Mouse (Mus musculus): ENCODE measurements at regions not wholly inside any gene's neighbourhood (a gene's known extent, or its start where the extent isn't known, plus 50 kb on each side); places are given as distances from the start of the nearest gene placed in this dataset.

- H3K4me2 ChIP-seq = no peak overlapping the region
- no peak overlapping the region for H3K27ac ChIP-seq
- no peak overlapping the region for H3K4me3 ChIP-seq
- no peak overlapping the region for H3K9ac ChIP-seq
- no peaks in the 10 kb centered on the region for H3K4me1 ChIP-seq
- no peaks in the 10 kb centered on the region for H3K36me3 ChIP-seq
- ATAC-seq (ENCODE audit: borderline replicate concordance, extremely low read depth, low FRiP score, low TSS enrichment) = no peak
- no peaks in the 10 kb centered on the region for H3K9me3 ChIP-seq
- WGBS = 70% methylated on average over 7 of the region's 7 CpGs
- no peaks in the 10 kb centered on the region for H3K27me3 ChIP-seq
Observed at GRCm38 (mm10) chr12:71512915-71513612, 203.4 kb downstream of the Dact1 start.

- Histone ChIP-seq H3K27me3 (no peaks in the 10 kb centered on the region), H3K36me3 (no peaks in the 10 kb centered on the region), H3K9ac (no peak overlapping the region), H3K4me3 (no peak overlapping the region), H3K27ac (no peak overlapping the region), H3K4me1 (peaks cover 13% of the 10 kb centered on the region), H3K9me3 (no peaks in the 10 kb centered on the region), H3K4me2 (no peak overlapping the region)
- ATAC-seq (ENCODE audit: borderline replicate concordance, extremely low read depth, low FRiP score, low TSS enrichment) = peak; percentile 35; the same call in 1 of the 2 replicates
- WGBS = 11% methylated on average over 1 of the region's 1 CpGs
Observed at GRCm38 (mm10) chr12:71519520-71519919, 209.8 kb downstream of the Dact1 start.

- no peaks in the 10 kb centered on the region for H3K27me3 ChIP-seq
- ATAC-seq (ENCODE audit: borderline replicate concordance, extremely low read depth, low FRiP score, low TSS enrichment) = no peak
- H3K36me3 ChIP-seq = no peaks in the 10 kb centered on the region
- no peak overlapping the region for H3K4me2 ChIP-seq
- H3K9me3 ChIP-seq = no peaks in the 10 kb centered on the region
- H3K4me1 ChIP-seq = peaks cover 13% of the 10 kb centered on the region
- WGBS = 53% methylated on average over 3 of the region's 3 CpGs
- no peak overlapping the region for H3K9ac ChIP-seq
- H3K27ac ChIP-seq = no peak overlapping the region
- no peak overlapping the region for H3K4me3 ChIP-seq
Observed at GRCm38 (mm10) chr12:71521936-71522335, 212.3 kb downstream of the Dact1 start.

- Histone ChIP-seq H3K36me3 (no peaks in the 10 kb centered on the region), H3K9me3 (no peaks in the 10 kb centered on the region), H3K4me2 (no peak overlapping the region), H3K27me3 (no peaks in the 10 kb centered on the region), H3K4me1 (peaks cover 13% of the 10 kb centered on the region), H3K27ac (no peak overlapping the region), H3K9ac (no peak overlapping the region), H3K4me3 (no peak overlapping the region)
- no peak for ATAC-seq (ENCODE audit: borderline replicate concordance, extremely low read depth, low FRiP score, low TSS enrichment)
- WGBS = 35% methylated on average over 5 of the region's 5 CpGs
Observed at GRCm38 (mm10) chr12:71522451-71522850, 212.8 kb downstream of the Dact1 start.

- Histone ChIP-seq H3K9ac (no peak overlapping the region), H3K27me3 (no peaks in the 10 kb centered on the region), H3K4me3 (no peak overlapping the region), H3K4me1 (peaks cover 13% of the 10 kb centered on the region), H3K4me2 (no peak overlapping the region), H3K36me3 (no peaks in the 10 kb centered on the region), H3K27ac (no peak overlapping the region), H3K9me3 (no peaks in the 10 kb centered on the region)
- peak; percentile 67; the same call in 1 of the 2 replicates for ATAC-seq (ENCODE audit: borderline replicate concordance, extremely low read depth, low FRiP score, low TSS enrichment)
- WGBS = 17% methylated on average over 6 of the region's 6 CpGs
Observed at GRCm38 (mm10) chr12:71524156-71524555, 214.5 kb downstream of the Dact1 start.

GRCm38 (mm10) chr12:71525255-71525927, 215.7 kb downstream of the Dact1 start:
- Histone ChIP-seq H3K4me2 (no peak overlapping the region), H3K27ac (no peak overlapping the region), H3K4me1 (peaks cover 13% of the 10 kb centered on the region), H3K27me3 (no peaks in the 10 kb centered on the region), H3K4me3 (no peak overlapping the region), H3K36me3 (no peaks in the 10 kb centered on the region), H3K9ac (no peak overlapping the region), H3K9me3 (no peaks in the 10 kb centered on the region)
- ATAC-seq (ENCODE audit: borderline replicate concordance, extremely low read depth, low FRiP score, low TSS enrichment) = no peak
- 52% methylated on average over 10 of the region's 10 CpGs for WGBS

GRCm38 (mm10) chr12:71526623-71527022, 216.9 kb downstream of the Dact1 start:
- H3K4me1 ChIP-seq = peaks cover 13% of the 10 kb centered on the region
- H3K36me3 ChIP-seq = no peaks in the 10 kb centered on the region
- H3K4me2 ChIP-seq = no peak overlapping the region
- no peak overlapping the region for H3K27ac ChIP-seq
- no peak for ATAC-seq (ENCODE audit: borderline replicate concordance, extremely low read depth, low FRiP score, low TSS enrichment)
- 81% methylated on average over 7 of the region's 7 CpGs for WGBS
- H3K4me3 ChIP-seq = no peak overlapping the region
- no peaks in the 10 kb centered on the region for H3K27me3 ChIP-seq
- no peak overlapping the region for H3K9ac ChIP-seq
- H3K9me3 ChIP-seq = no peaks in the 10 kb centered on the region

- WGBS = 73% methylated on average over 3 of the region's 3 CpGs
- H3K27me3 ChIP-seq = no peaks in the 10 kb centered on the region
Observed at GRCm38 (mm10) chr12:71532161-71532560, 222.5 kb downstream of the Dact1 start.

GRCm38 (mm10) chr12:71532708-71533450, 223.2 kb downstream of the Dact1 start:
- Histone ChIP-seq H3K36me3 (no peaks in the 10 kb centered on the region), H3K9me3 (no peaks in the 10 kb centered on the region), H3K4me3 (no peak overlapping the region), H3K27me3 (no peaks in the 10 kb centered on the region), H3K4me1 (no peaks in the 10 kb centered on the region), H3K9ac (no peak overlapping the region), H3K4me2 (no peak overlapping the region), H3K27ac (no peak overlapping the region)
- no peak for ATAC-seq (ENCODE audit: borderline replicate concordance, extremely low read depth, low FRiP score, low TSS enrichment)
- WGBS = 87% methylated on average over 22 of the region's 22 CpGs

More at GRCm38 (mm10) chr12:71532161-71532560, 222.5 kb downstream of the Dact1 start:
- Histone ChIP-seq H3K4me1 (no peaks in the 10 kb centered on the region), H3K4me2 (no peak overlapping the region), H3K27ac (no peak overlapping the region), H3K9ac (no peak overlapping the region), H3K9me3 (no peaks in the 10 kb centered on the region), H3K36me3 (no peaks in the 10 kb centered on the region), H3K4me3 (no peak overlapping the region)
- no peak for ATAC-seq (ENCODE audit: borderline replicate concordance, extremely low read depth, low FRiP score, low TSS enrichment)

GRCm38 (mm10) chr12:71533701-71534100, 224.0 kb downstream of the Dact1 start:
- H3K27me3 ChIP-seq = no peaks in the 10 kb centered on the region
- H3K9me3 ChIP-seq = no peaks in the 10 kb centered on the region
- WGBS = 92% methylated on average over 9 of the region's 9 CpGs

GRCm38 (mm10) chr12:71534199-71534598, 224.5 kb downstream of the Dact1 start:
- 76% methylated on average over 4 of the region's 4 CpGs for WGBS
- ATAC-seq (ENCODE audit: borderline replicate concordance, extremely low read depth, low FRiP score, low TSS enrichment) = no peak

More at GRCm38 (mm10) chr12:71533701-71534100, 224.0 kb downstream of the Dact1 start:
- Histone ChIP-seq H3K36me3 (no peaks in the 10 kb centered on the region), H3K4me2 (no peak overlapping the region), H3K9ac (no peak overlapping the region), H3K4me3 (no peak overlapping the region), H3K4me1 (no peaks in the 10 kb centered on the region), H3K27ac (no peak overlapping the region)
- ATAC-seq (ENCODE audit: borderline replicate concordance, extremely low read depth, low FRiP score, low TSS enrichment) = no peak

GRCm38 (mm10) chr12:71535251-71535650, 225.6 kb downstream of the Dact1 start:
- Histone ChIP-seq H3K9me3 (no peaks in the 10 kb centered on the region), H3K27ac (no peak overlapping the region), H3K36me3 (no peaks in the 10 kb centered on the region), H3K4me3 (no peak overlapping the region), H3K9ac (no peak overlapping the region), H3K27me3 (no peaks in the 10 kb centered on the region), H3K4me2 (no peak overlapping the region), H3K4me1 (no peaks in the 10 kb centered on the region)
- 93% methylated on average over 6 of the region's 6 CpGs for WGBS
- no peak for ATAC-seq (ENCODE audit: borderline replicate concordance, extremely low read depth, low FRiP score, low TSS enrichment)

More at GRCm38 (mm10) chr12:71534199-71534598, 224.5 kb downstream of the Dact1 start:
- Histone ChIP-seq H3K4me2 (no peak overlapping the region), H3K9me3 (no peaks in the 10 kb centered on the region), H3K27me3 (no peaks in the 10 kb centered on the region), H3K4me3 (no peak overlapping the region), H3K27ac (no peak overlapping the region), H3K4me1 (no peaks in the 10 kb centered on the region), H3K36me3 (no peaks in the 10 kb centered on the region), H3K9ac (no peak overlapping the region)

All from lung, embryonic 15.5 days (tissue).